Mouse (Mus musculus) cortical plate, adult 2 months (tissue): ENCODE data around the gene Uvrag.

Experiments used
- CTCF ChIP-seq: fragments of 200-500 bp; IDR thresholded peaks from 2 replicates; pipeline ENCODE4 v1.5.1; 2011; ENCODE audit warnings: mild to moderate bottlenecking, control low read depth, low read length; ENCODE audit not compliant: insufficient read depth; ENCODE audit errors: extremely low read depth
- POLR2A ChIP-seq: fragments of 200-500 bp; IDR thresholded peaks from 2 replicates; pipeline ENCODE4 v1.6.1; 2011; ENCODE audit warnings: mild to moderate bottlenecking, low read length, control low read depth; ENCODE audit not compliant: insufficient read depth; ENCODE audit errors: extremely low read depth

- no peak for TF ChIP-seq CTCF
- no peak for TF ChIP-seq POLR2A
Measured at GRCm38 (mm10) chr7:99100573-99100972, 40.4 kb downstream of the Uvrag start.
